Mouse (Mus musculus) lung, embryonic 14.5 days (tissue): ENCODE data around the gene Il1rapl2. TPM values are rescaled to one million over a fixed set of nuclear protein-coding genes. Genes with fewer than 3 reads are reported as not detected.
"Not testable (repeated sequence)": the region's sequence is repeated elsewhere in the genome, so short reads cannot be mapped to it uniquely, and the experiment has no call there.

Experiments
- ATAC-seq: fragments of 200-750 bp; cut with Nextera tagmentation; 2 replicates; pipeline ENCODE4 v1.8.0; 2017; ENCODE audit warnings: mild to moderate bottlenecking, moderate TSS enrichment, moderate library complexity; ENCODE audit not compliant: insufficient read depth
- DNase-seq: peaks from one replicate; pipeline ENCODE4 v3.0.0-alpha.2; 2015
- H3K27ac ChIP-seq: fragments of 300-500 bp; sonication (generic); 2 replicates; pipeline ENCODE4 v1.5.1; 2014; ENCODE audit warnings: low read depth, mild to moderate bottlenecking, moderate library complexity
- H3K27me3 ChIP-seq: fragments of 300-500 bp; sonication (generic); 2 replicates; pipeline ENCODE4 v1.6.1; 2014; ENCODE audit warnings: low read length, control low read depth; ENCODE audit not compliant: insufficient read depth
- H3K36me3 ChIP-seq: fragments of 300-500 bp; sonication (generic); 2 replicates; pipeline ENCODE4 v1.6.1; 2014; ENCODE audit warnings: control low read depth; ENCODE audit not compliant: insufficient read depth
- H3K4me1 ChIP-seq: fragments of 300-500 bp; sonication (generic); 2 replicates; pipeline ENCODE4 v1.6.1; 2014; ENCODE audit warnings: antibody characterized with exemption, control low read depth; ENCODE audit not compliant: insufficient read depth
- H3K4me2 ChIP-seq: fragments of 300-500 bp; sonication (generic); 2 replicates; pipeline ENCODE4 v1.6.1; 2014; ENCODE audit warnings: mild to moderate bottlenecking
- H3K4me3 ChIP-seq: fragments of 300-500 bp; sonication (generic); 2 replicates; pipeline ENCODE4 v1.5.1; 2014; ENCODE audit warnings: low read depth, low read length
- H3K9ac ChIP-seq: fragments of 300-500 bp; sonication (generic); 2 replicates; pipeline ENCODE4 v1.6.1; 2014
- H3K9me3 ChIP-seq: fragments of 300-500 bp; sonication (generic); 2 replicates; pipeline ENCODE4 v1.6.1; 2016; ENCODE audit warnings: low read depth, low read length, control low read depth
- CTCF ChIP-seq: IDR thresholded peaks from 2 replicates; pipeline ENCODE4 v1.5.1; 2016; ENCODE audit warnings: antibody characterized with exemption, low read depth
- WGBS: fragments of 180-500 bp; shearing (Covaris S2); extraction: QIAGEN DNeasy Blood & Tissue Kit; methylation state at CpG from one replicate; pipeline ENCODE4 v1.1.7; 2014; 5-methylcytosine and 5-hydroxymethylcytosine counted together
- polyA plus RNA-seq: library from polyadenylated mRNA; unstranded; fragments of >200 nt; fragmentation: Nextera tagmentation; extraction: Ambion mirVana; gene quantifications from 2 replicates; pipeline ENCODE4 v1.2.1, GENCODE M21; 2014

Gene Il1rapl2
- polyA plus RNA-seq, 1 experiment from 2014 or later = not detected

GRCm38 (mm10) chrX:138209480-138209879 lies 639.1 kb downstream of the Il1rapl2 start, which contains the start of gene Tex13a:
Gene Tex13a (minus strand): TSS chrX:138209580.
- Histone ChIP-seq H3K27ac (no peak within 1 kb of the TSS), H3K4me1 (no peaks in the 10 kb centered on the region), H3K36me3 (no peaks in the 10 kb centered on the region), H3K27me3 (no peaks in the 10 kb centered on the region), H3K4me2 (no peak within 1 kb of the TSS), H3K9me3 (no peaks in the 10 kb centered on the region), H3K4me3 (no peak within 1 kb of the TSS), H3K9ac (no peak within 1 kb of the TSS)
- TF ChIP-seq CTCF = no peak
- no peak for ATAC-seq
- WGBS = 83% methylated on average over 1 of the region's 3 CpGs
- DNase-seq = no peak

GRCm38 (mm10) chrX:138234626-138235025 lies 664.2 kb downstream of the Il1rapl2 start:
- no peaks in the 10 kb centered on the region for H3K4me1 ChIP-seq
- no peak for ATAC-seq
- H3K4me3 ChIP-seq = no peak overlapping the region
- H3K36me3 ChIP-seq = no peaks in the 10 kb centered on the region
- no peak overlapping the region for H3K27ac ChIP-seq
- no peaks in the 10 kb centered on the region for H3K9me3 ChIP-seq
- H3K9ac ChIP-seq = no peak overlapping the region
- TF ChIP-seq CTCF = no peak
- H3K4me2 ChIP-seq = no peak overlapping the region
- no peak for DNase-seq
- WGBS = 47% methylated on average over 4 of the region's 4 CpGs
- H3K27me3 ChIP-seq = no peaks in the 10 kb centered on the region

GRCm38 (mm10) chrX:138348736-138349135 lies 778.3 kb downstream of the Il1rapl2 start:
- not testable (repeated sequence) for ATAC-seq, H3K4me2 ChIP-seq, H3K9me3 ChIP-seq, H3K27ac ChIP-seq, DNase-seq, H3K4me3 ChIP-seq, H3K4me1 ChIP-seq, H3K36me3 ChIP-seq, H3K9ac ChIP-seq, H3K27me3 ChIP-seq
- WGBS = 60% methylated on average over 1 of the region's 1 CpGs

- H3K4me2 ChIP-seq = no peak overlapping the region
- no peak overlapping the region for H3K27ac ChIP-seq
- no peak for TF ChIP-seq CTCF
- H3K4me1 ChIP-seq = no peaks in the 10 kb centered on the region
- no peaks in the 10 kb centered on the region for H3K36me3 ChIP-seq
- H3K9me3 ChIP-seq = no peaks in the 10 kb centered on the region
- ATAC-seq = no peak
- no peak overlapping the region for H3K9ac ChIP-seq
- 41% methylated on average over 2 of the region's 2 CpGs for WGBS
- peak; percentile 39 for DNase-seq
- no peaks in the 10 kb centered on the region for H3K27me3 ChIP-seq
- no peak overlapping the region for H3K4me3 ChIP-seq
These were observed 863.4 kb downstream of the Il1rapl2 start for GRCm38 (mm10) chrX:138433794-138434193.

GRCm38 (mm10) chrX:138437939-138438338 lies 867.5 kb downstream of the Il1rapl2 start:
- peak; percentile 96 for ATAC-seq
- no peak overlapping the region for H3K27ac ChIP-seq
- no peak overlapping the region for H3K4me3 ChIP-seq
- H3K4me1 ChIP-seq = no peaks in the 10 kb centered on the region
- no peak for TF ChIP-seq CTCF
- H3K9ac ChIP-seq = no peak overlapping the region
- no peaks in the 10 kb centered on the region for H3K27me3 ChIP-seq
- no peaks in the 10 kb centered on the region for H3K36me3 ChIP-seq
- no peaks in the 10 kb centered on the region for H3K9me3 ChIP-seq
- WGBS = 35% methylated on average over 3 of the region's 3 CpGs
- H3K4me2 ChIP-seq = no peak overlapping the region
- DNase-seq = peak; percentile 69

GRCm38 (mm10) chrX:138449856-138450255 lies 879.4 kb downstream of the Il1rapl2 start:
- Histone ChIP-seq H3K27me3 (no peaks in the 10 kb centered on the region), H3K9ac (no peak overlapping the region), H3K4me2 (no peak overlapping the region), H3K4me1 (no peaks in the 10 kb centered on the region), H3K4me3 (no peak overlapping the region), H3K27ac (no peak overlapping the region), H3K9me3 (no peaks in the 10 kb centered on the region), H3K36me3 (no peaks in the 10 kb centered on the region)
- WGBS = 77% methylated on average over 2 of the region's 2 CpGs
- ATAC-seq = no peak
- no peak for TF ChIP-seq CTCF
- no peak for DNase-seq

GRCm38 (mm10) chrX:138478488-138478887 lies 908.1 kb downstream of the Il1rapl2 start:
- no peak for ATAC-seq
- 68% methylated on average over 3 of the region's 3 CpGs for WGBS

GRCm38 (mm10) chrX:138500510-138500909 lies 930.1 kb downstream of the Il1rapl2 start:
- no peaks in the 10 kb centered on the region for H3K36me3 ChIP-seq
- H3K27me3 ChIP-seq = no peaks in the 10 kb centered on the region
- H3K9me3 ChIP-seq = no peaks in the 10 kb centered on the region
- H3K4me2 ChIP-seq = no peak overlapping the region
- H3K9ac ChIP-seq = no peak overlapping the region
- no peaks in the 10 kb centered on the region for H3K4me1 ChIP-seq
- H3K4me3 ChIP-seq = no peak overlapping the region
- H3K27ac ChIP-seq = no peak overlapping the region
- no peak for TF ChIP-seq CTCF
- WGBS = 90% methylated on average over 1 of the region's 1 CpGs
- DNase-seq = no peak
- no peak for ATAC-seq

More at GRCm38 (mm10) chrX:138478488-138478887, 908.1 kb downstream of the Il1rapl2 start:
- no peak for DNase-seq
- H3K36me3 ChIP-seq = no peaks in the 10 kb centered on the region
- no peak for TF ChIP-seq CTCF
- no peaks in the 10 kb centered on the region for H3K27me3 ChIP-seq
- no peak overlapping the region for H3K4me3 ChIP-seq
- no peak overlapping the region for H3K4me2 ChIP-seq
- no peak overlapping the region for H3K27ac ChIP-seq
- H3K9ac ChIP-seq = no peak overlapping the region
- no peaks in the 10 kb centered on the region for H3K4me1 ChIP-seq
- H3K9me3 ChIP-seq = no peaks in the 10 kb centered on the region
